Mouse (Mus musculus) natural killer cell, adult 2 months (primary cell): ENCODE measurements around the gene Cyp4f18.
"Not testable (repeated sequence)": the region's sequence is repeated elsewhere in the genome, so short reads cannot be mapped to it uniquely, and the experiment has no call there.

ENCODE experiments used
- DNase-seq, 2 experiments: peaks; one replicate each; pipeline ENCODE4 v3.0.0; 2022; ENCODE audit warnings: low spot score in 2 of 2

Gene Cyp4f18

GRCm38 (mm10) chr8:72009473-72009872, at the start of gene Cyp4f18:
Gene Cyp4f18 (minus strand): TSS chr8:72009626.
- DNase-seq = peak; percentile 54 to 58

GRCm38 (mm10) chr8:72057643-72058042, 48.2 kb upstream of the Cyp4f18 start:
- not testable (repeated sequence) for DNase-seq

DNA sequence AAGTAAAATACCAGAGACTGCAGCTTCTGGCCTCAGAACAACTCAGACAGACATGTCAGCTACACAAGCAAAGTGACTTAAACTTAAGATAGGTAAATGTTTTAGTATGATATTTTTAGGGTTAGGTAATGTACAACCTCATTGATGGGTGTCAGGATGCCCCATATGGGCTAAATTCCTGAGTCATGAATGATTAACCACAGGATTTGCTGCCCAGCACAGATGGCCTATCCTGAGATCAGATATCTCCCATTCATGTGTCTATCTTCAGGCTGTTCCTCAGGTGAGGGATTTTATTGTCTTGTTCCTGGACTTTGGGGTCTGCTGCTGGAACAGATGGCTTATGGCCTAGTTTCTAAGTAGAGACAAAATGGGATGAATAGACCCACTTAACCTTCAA, 45.2 kb upstream of the Cyp4f18 start:
- DNase-seq = not testable (repeated sequence)

- DNase-seq = no peak
These were observed 33.1 kb upstream of the Cyp4f18 start for GRCm38 (mm10) chr8:72042493-72042892.

- not testable (repeated sequence) for DNase-seq
These were observed 31.5 kb upstream of the Cyp4f18 start, which contains the start of gene Olfr372 for GRCm38 (mm10) chr8:72040918-72041317. Gene Olfr372 (plus strand): TSS chr8:72041218.

GRCm38 (mm10) chr8:72032926-72033325, 23.5 kb upstream of the Cyp4f18 start:
- DNase-seq = peak; percentile 42 to 71

DNA sequence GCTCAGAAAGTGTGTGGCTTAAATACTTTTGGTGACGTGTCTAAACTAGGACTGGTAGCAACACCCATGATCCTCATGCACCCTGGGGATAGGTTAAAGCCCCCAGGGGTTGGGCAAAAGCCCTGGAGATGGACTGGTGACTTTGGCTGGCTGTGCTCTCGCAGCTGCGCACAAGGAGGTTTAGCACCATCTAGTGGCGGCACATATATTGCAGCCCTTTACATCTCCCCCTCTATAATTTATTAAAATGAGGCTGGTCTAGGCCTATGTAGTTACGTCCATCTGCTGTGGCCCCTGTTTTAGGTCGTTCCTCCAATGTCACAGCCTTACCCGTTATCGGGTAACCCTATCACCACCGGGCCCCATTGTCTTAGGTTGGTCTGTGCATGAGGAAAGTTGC, 15.5 kb upstream of the Cyp4f18 start:
- peak; percentile 41 to 60 for DNase-seq

DNA sequence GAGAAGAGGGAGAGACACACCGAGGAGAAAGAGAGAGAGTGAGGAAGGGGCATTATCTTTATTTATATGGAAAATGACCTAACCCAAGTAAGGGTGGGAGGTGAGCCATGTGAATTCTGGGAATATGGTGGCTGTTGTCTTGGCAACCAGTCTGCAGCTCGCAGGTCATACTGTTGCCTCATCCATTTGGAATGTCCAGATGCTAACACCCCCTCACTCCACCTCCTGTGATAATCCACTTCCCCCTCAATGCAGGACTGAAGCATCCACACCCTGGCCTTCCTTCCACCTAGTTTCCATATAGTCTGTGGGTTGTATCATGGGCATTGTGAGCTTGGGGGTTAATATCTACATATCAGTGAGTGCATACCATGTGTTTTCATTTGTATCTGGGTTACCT, 10.4 kb upstream of the Cyp4f18 start:
- DNase-seq = no peak

GRCm38 (mm10) chr8:72019022-72019421, 9.6 kb upstream of the Cyp4f18 start:
- not testable (repeated sequence) for DNase-seq

GRCm38 (mm10) chr8:72018141-72018540, 8.7 kb upstream of the Cyp4f18 start:
- DNase-seq = no peak

- DNase-seq = peak in 1 of 2 experiments; percentile 57
These were observed 7.9 kb upstream of the Cyp4f18 start for GRCm38 (mm10) chr8:72017339-72017738.

GRCm38 (mm10) chr8:72013506-72014228, 4.2 kb upstream of the Cyp4f18 start:
- DNase-seq = not testable (repeated sequence)

DNA sequence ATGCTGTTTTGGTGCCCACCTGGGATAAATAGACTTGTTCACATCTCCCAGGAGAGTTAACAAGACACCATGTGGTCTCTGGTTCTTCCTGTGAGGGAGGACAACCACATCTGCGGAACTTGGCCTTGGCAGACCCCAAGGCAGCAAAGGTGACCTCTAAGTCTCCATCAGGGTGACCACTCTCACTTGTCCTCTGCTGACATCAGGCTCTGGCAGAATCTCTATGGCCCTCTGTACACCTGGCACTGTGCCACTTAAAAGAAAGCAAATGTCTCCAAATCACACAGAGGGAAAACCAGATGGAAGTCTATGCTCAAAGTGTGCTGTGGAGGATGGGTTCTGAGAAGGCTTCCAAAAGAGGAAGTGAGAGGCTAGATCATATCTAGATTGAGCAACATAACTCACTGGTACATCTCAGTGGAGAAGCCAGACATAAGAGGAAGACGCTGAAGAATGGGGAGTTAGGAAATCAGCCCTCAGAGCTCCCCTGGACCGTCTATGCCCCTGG, 1.2 kb downstream of the Cyp4f18 start:
- peak; percentile 25 to 59 for DNase-seq

GRCm38 (mm10) chr8:72006763-72007162, 2.7 kb downstream of the Cyp4f18 start:
- no peak for DNase-seq

DNA sequence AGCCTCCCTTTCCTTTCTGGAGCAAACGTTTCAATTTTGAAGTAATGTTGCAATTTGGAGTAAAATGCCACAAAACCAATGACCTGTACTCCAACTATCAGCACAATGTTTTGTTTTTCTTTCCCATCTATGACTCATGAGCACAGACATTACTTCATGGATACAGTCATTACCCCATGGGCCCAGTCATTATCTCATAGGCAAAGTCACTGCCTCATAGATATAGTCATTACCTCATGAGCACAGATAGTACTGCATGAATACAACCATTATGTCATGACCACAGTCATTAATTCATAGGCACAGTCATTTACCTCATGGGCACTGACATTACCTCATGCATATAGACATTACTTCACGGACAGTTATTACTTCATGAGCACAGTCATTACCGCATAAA, 3.5 kb downstream of the Cyp4f18 start:
- DNase-seq = no peak

DNA sequence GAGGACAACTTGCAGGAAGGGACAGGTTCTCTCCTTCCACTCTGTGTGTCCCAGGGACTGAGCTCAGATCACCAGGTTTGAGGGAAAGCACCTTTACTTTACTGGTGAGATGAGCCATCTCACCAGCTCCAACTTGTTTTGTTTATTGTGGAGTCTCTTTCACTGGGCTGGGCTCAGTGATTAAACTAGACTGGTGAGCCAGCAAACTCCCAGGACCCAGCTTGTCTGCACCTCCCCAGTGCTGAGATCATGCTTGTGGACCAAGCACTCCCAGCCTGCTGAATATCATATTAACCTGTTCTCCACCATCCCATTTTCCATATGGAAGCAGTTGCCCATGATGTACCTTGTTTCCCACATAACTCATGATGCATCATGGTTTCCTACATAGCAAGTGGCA, 6.5 kb downstream of the Cyp4f18 start:
- DNase-seq = no peak

DNA sequence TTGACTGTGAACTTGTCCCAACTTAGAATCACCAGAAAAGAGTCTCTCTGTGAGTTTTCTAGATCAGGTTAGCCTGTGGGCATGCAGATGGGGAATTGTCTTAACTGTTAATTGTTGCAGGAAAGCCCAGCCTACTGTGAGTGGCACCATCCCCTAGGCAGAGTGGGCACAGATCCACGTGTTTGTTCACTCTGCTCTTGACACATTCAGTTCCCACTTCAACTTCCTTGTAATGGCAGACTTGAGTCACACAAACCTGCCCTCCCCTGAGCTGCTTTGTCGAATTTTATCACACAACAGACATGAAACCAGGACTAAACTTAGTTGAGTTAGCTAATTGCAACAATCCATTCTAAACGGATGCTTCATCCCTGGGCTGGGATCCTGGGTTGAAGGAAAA, 9.2 kb downstream of the Cyp4f18 start:
- no peak for DNase-seq

DNA sequence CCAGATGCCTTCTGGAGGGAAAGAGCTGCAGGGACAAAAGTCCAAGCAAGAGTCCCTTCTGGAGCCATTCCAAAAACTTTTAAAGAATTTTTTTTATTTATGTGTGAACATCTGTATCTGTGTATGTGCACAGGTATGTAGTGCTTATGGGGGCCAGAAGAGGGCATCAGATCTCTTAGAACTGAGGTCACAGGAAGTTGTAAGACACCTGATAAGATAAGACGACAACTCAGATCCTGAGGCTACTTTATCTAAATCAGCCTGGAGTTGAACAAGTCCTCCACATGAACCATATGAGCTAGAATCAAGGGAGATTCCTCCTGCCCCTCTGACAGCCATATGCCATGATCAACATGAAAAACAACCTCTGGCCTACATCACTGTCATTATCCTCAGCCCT, 10.0 kb downstream of the Cyp4f18 start:
- no peak for DNase-seq

DNA sequence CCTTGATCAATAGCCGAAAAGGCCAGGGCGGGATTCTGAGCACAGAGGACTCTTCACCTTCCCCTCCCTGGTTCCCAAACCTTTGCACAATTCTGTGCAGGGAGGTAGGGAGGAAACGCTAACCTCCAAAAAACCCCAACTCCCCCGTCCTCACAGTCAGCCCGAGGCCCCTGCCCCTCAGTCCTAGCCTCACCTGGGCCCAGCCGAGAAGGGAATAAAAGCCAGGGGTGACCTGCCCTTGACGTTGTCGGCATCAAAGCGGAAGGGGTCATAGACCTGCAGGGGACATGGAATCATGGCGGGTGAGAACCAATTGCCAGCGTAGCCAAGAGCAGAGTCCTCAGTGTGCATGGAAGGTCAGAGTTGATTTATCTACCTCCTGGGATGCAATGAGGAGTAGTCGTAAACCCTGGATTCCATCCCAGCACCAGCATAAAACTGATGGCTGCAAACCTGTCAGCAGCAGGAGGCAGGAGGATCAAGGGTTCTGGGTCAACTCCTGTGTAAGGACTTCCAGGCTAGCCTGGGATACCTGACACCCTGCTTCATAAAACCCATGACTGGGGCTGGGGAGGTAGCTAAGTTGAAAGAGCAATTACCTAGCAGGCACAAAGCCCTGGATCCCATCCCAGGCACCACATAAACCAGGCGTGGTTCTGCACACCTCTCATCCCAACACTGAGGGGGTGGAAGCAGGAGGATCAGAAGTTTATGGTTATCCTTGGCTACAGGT, 20.4 kb downstream of the Cyp4f18 start:
- DNase-seq = no peak

- peak; percentile 19 to 28 for DNase-seq
These were observed 21.1 kb downstream of the Cyp4f18 start for GRCm38 (mm10) chr8:71988110-71988866.

DNA sequence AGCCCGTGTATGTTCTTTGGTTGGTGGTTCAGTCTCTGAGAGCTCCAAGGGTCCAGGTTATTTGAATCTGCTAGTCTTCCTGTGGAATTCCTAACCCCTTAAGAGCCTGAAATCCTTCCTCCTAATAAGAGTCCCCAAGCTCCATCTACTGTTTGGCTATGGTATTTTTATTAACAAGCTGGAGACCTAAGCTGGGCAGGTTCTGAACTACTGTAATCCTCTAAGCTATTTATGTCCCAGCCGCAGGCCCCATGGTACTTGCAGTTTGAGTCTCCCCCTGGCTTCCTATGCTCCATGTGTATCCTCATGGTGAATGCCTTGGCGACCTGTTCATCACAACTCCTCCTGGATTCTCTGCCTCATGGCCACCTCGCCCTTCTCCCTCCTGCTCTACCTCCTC, 24.8 kb downstream of the Cyp4f18 start:
- DNase-seq = no peak

DNA sequence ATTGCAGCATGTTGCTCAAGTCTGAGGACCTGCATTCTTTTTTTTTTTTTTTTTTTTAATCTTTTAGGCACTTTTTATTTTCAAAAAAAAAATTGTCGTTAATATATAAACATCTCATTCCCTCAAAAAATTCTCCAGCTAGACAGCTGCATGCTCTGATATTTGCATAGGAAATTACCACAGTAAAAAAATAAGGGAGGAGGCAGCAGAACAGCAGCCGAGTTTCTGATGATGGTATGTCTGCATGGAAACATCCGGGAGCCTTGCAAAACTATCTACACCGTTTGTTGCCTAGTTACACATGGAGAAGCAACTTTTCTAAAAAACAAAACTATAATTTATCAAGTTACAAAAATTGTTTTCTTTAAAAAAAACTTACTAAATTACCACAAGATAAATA, 28.0 kb downstream of the Cyp4f18 start:
- DNase-seq = no peak
